Mouse (Mus musculus): ENCODE measurements around the gene Olfr1199. TPM values are rescaled to one million over a fixed set of nuclear protein-coding genes. Genes with fewer than 3 reads are reported as not detected.

Olfr1199 gene
- not detected for polyA plus RNA-seq (2014; fragmentation: Illumina TruSeq; extraction: RNeasy Lipid Tissue Mini Kit (QIAGEN cat#74804); ENCODE audit: low read depth, low replicate concordance)

GRCm38 (mm10) chr2:88760369-88760768, at the start of gene Olfr1199:
TSS of gene Olfr1199 (minus strand) at chr2:88760469.

DNA sequence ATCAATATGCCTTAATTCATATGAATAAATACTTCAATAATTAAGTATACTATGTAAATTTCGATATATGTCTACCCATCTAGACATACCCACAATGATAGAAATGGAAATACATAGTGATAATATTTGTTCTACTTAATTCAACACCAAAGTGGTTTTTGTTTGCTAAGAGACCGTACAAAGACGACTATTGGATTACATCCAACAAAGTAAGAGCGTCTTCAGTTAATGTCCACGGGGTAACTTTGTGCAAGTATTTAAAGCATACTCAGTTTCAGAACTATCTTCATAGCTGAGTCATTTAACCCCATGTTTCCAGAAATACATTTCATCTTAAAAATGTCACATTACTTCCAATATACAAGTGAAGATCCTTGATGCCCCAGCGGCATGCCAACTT, 32.5 kb upstream of the Olfr1199 start, which contains the start of gene Olfr1201:
TSS of gene Olfr1201 (plus strand) at position 301 of the 400 bp plus-strand sequence.

GRCm38 (mm10) chr2:88770388-88770787, 10.1 kb upstream of the Olfr1199 start, which contains the start of gene Olfr1200:
TSS of gene Olfr1200 (minus strand) at chr2:88770488.

DNA sequence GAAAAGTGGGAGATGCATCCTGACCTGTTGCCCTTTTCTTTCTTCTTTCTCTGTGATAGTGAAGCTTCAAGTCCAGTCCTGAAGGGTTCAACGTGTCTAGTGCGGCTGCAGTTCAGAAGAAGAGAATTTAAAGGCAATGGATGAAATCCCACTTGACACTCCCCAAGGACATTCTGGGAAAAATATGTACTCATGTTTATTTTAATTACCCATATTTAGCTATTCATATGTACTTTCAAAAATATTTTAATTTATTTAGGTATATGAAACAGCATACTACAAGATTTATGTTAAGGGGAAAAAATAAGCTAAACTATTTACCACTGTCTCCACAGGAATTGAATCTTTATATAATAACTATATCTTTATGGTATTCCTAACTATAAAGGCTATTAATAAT, 9.0 kb downstream of the Olfr1199 start, which contains the start of gene Olfr1198:
TSS of gene Olfr1198 (minus strand) at position 101 of the 400 bp plus-strand sequence.

DNA sequence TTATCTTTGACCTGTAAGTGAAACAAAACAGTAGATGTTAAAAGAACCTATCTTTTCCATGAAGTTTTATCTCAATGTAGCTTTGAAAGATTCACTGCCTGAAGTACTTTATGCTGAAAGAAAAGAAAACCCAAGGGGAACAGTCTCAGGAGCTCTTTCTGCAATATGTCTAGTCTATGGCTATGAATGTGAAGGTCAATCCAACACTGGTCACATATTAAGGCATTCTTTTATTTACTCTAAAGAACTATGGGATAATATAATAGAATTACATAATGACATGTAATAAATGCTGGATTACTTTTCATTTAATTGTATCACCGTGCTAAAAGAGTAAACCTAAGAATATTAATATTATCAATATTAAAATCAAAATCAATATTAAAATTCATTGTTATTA, 28.0 kb downstream of the Olfr1199 start, which contains the start of gene Olfr1197:
TSS of gene Olfr1197 (minus strand) at position 101 of the 400 bp plus-strand sequence.

GRCm38 (mm10) chr2:88704497-88704896, 55.8 kb downstream of the Olfr1199 start, which contains the start of gene Olfr1196:
TSS of gene Olfr1196 (minus strand) at chr2:88704597.

Other genes starting within 250 kb of the Olfr1199 start
- gene Olfr1186, start 241.9 kb downstream of the Olfr1199 start, polyA plus RNA-seq (2014; fragmentation: Illumina TruSeq; extraction: RNeasy Lipid Tissue Mini Kit (QIAGEN cat#74804); ENCODE audit: low read depth, low replicate concordance), result not detected
- gene Olfr1188, start 203.5 kb downstream of the Olfr1199 start, polyA plus RNA-seq (2014; fragmentation: Illumina TruSeq; extraction: RNeasy Lipid Tissue Mini Kit (QIAGEN cat#74804); ENCODE audit: low read depth, low replicate concordance), result not detected
- not detected for gene Olfr1189, start 174.0 kb downstream of the Olfr1199 start, polyA plus RNA-seq (2014; fragmentation: Illumina TruSeq; extraction: RNeasy Lipid Tissue Mini Kit (QIAGEN cat#74804); ENCODE audit: low read depth, low replicate concordance)
- not detected for gene Olfr1191-ps1, start 119.9 kb downstream of the Olfr1199 start, polyA plus RNA-seq (2014; fragmentation: Illumina TruSeq; extraction: RNeasy Lipid Tissue Mini Kit (QIAGEN cat#74804); ENCODE audit: low read depth, low replicate concordance)
- not detected for gene Olfr1192-ps1, start 112.0 kb downstream of the Olfr1199 start, polyA plus RNA-seq (2014; fragmentation: Illumina TruSeq; extraction: RNeasy Lipid Tissue Mini Kit (QIAGEN cat#74804); ENCODE audit: low read depth, low replicate concordance)
- gene Olfr1193, start 84.8 kb downstream of the Olfr1199 start, polyA plus RNA-seq (2014; fragmentation: Illumina TruSeq; extraction: RNeasy Lipid Tissue Mini Kit (QIAGEN cat#74804); ENCODE audit: low read depth, low replicate concordance), result not detected
- gene Olfr1195, start 71.3 kb downstream of the Olfr1199 start, polyA plus RNA-seq (2014; fragmentation: Illumina TruSeq; extraction: RNeasy Lipid Tissue Mini Kit (QIAGEN cat#74804); ENCODE audit: low read depth, low replicate concordance), result not detected
- not detected for gene Olfr1196, start 55.9 kb downstream of the Olfr1199 start, polyA plus RNA-seq (2014; fragmentation: Illumina TruSeq; extraction: RNeasy Lipid Tissue Mini Kit (QIAGEN cat#74804); ENCODE audit: low read depth, low replicate concordance)
- not detected for gene Olfr1197, start 28.1 kb downstream of the Olfr1199 start, polyA plus RNA-seq (2014; fragmentation: Illumina TruSeq; extraction: RNeasy Lipid Tissue Mini Kit (QIAGEN cat#74804); ENCODE audit: low read depth, low replicate concordance)
- not detected for gene Olfr1198, start 9.1 kb downstream of the Olfr1199 start, polyA plus RNA-seq (2014; fragmentation: Illumina TruSeq; extraction: RNeasy Lipid Tissue Mini Kit (QIAGEN cat#74804); ENCODE audit: low read depth, low replicate concordance)
- gene Olfr1200, start 10.0 kb upstream of the Olfr1199 start, polyA plus RNA-seq (2014; fragmentation: Illumina TruSeq; extraction: RNeasy Lipid Tissue Mini Kit (QIAGEN cat#74804); ENCODE audit: low read depth, low replicate concordance), result not detected
- not detected for gene Olfr1201, start 32.6 kb upstream of the Olfr1199 start, polyA plus RNA-seq (2014; fragmentation: Illumina TruSeq; extraction: RNeasy Lipid Tissue Mini Kit (QIAGEN cat#74804); ENCODE audit: low read depth, low replicate concordance)
- not detected for gene Olfr1202, start 54.0 kb upstream of the Olfr1199 start, polyA plus RNA-seq (2014; fragmentation: Illumina TruSeq; extraction: RNeasy Lipid Tissue Mini Kit (QIAGEN cat#74804); ENCODE audit: low read depth, low replicate concordance)
- gene Olfr1205, start 69.3 kb upstream of the Olfr1199 start, polyA plus RNA-seq (2014; fragmentation: Illumina TruSeq; extraction: RNeasy Lipid Tissue Mini Kit (QIAGEN cat#74804); ENCODE audit: low read depth, low replicate concordance), result not detected
- gene Olfr1204, start 88.8 kb upstream of the Olfr1199 start, polyA plus RNA-seq (2014; fragmentation: Illumina TruSeq; extraction: RNeasy Lipid Tissue Mini Kit (QIAGEN cat#74804); ENCODE audit: low read depth, low replicate concordance), result not detected
- not detected for gene Olfr1206, start 102.8 kb upstream of the Olfr1199 start, polyA plus RNA-seq (2014; fragmentation: Illumina TruSeq; extraction: RNeasy Lipid Tissue Mini Kit (QIAGEN cat#74804); ENCODE audit: low read depth, low replicate concordance)
- gene Olfr1208, start 141.8 kb upstream of the Olfr1199 start, polyA plus RNA-seq (2014; fragmentation: Illumina TruSeq; extraction: RNeasy Lipid Tissue Mini Kit (QIAGEN cat#74804); ENCODE audit: low read depth, low replicate concordance), result not detected
- not detected for gene Olfr1209, start 154.7 kb upstream of the Olfr1199 start, polyA plus RNA-seq (2014; fragmentation: Illumina TruSeq; extraction: RNeasy Lipid Tissue Mini Kit (QIAGEN cat#74804); ENCODE audit: low read depth, low replicate concordance)
- gene Olfr1211, start 177.6 kb upstream of the Olfr1199 start, polyA plus RNA-seq (2014; fragmentation: Illumina TruSeq; extraction: RNeasy Lipid Tissue Mini Kit (QIAGEN cat#74804); ENCODE audit: low read depth, low replicate concordance), result not detected
- not detected for gene Olfr1212, start 193.5 kb upstream of the Olfr1199 start, polyA plus RNA-seq (2014; fragmentation: Illumina TruSeq; extraction: RNeasy Lipid Tissue Mini Kit (QIAGEN cat#74804); ENCODE audit: low read depth, low replicate concordance)
- gene Gm13762, start 219.8 kb upstream of the Olfr1199 start, polyA plus RNA-seq (2014; fragmentation: Illumina TruSeq; extraction: RNeasy Lipid Tissue Mini Kit (QIAGEN cat#74804); ENCODE audit: low read depth, low replicate concordance), result not detected
- gene Olfr1214, start 232.2 kb upstream of the Olfr1199 start, polyA plus RNA-seq (2014; fragmentation: Illumina TruSeq; extraction: RNeasy Lipid Tissue Mini Kit (QIAGEN cat#74804); ENCODE audit: low read depth, low replicate concordance), result not detected
- gene Olfr1215, start 246.5 kb upstream of the Olfr1199 start, polyA plus RNA-seq (2014; fragmentation: Illumina TruSeq; extraction: RNeasy Lipid Tissue Mini Kit (QIAGEN cat#74804); ENCODE audit: low read depth, low replicate concordance), result not detected

All from kidney, adult 10 weeks (tissue).